Mouse (Mus musculus) heart, adult 18-20 months (tissue): ENCODE data around the gene Blzf1. TPM values are rescaled to one million over a fixed set of nuclear protein-coding genes. Genes with fewer than 3 reads are reported as not detected.

Experiments
- DNase-seq, 2 experiments: peaks; one replicate each; pipeline ENCODE4 v3.0.0; 2021 to 2022; ENCODE audit warnings: mixed read lengths in 1 of 2
- long read RNA-seq, 2 experiments: library from polyadenylated mRNA; stranded (forward); transcript quantifications; one replicate each; pipeline ENCODE4 v2.0.0; 2021
- total RNA-seq, 2 experiments: library from RNA; stranded (reverse); gene quantifications; 2 replicates each; pipeline ENCODE4 v1.2.3; 2021

Blzf1 gene
- total RNA-seq = 10 to 100 TPM; 21.6 to 23.6 TPM
- long read RNA-seq, experiment 1, transcript Blzf1-203 (7 exons, 2,430 nt) = major isoform, 7 of 9 reads
- long read RNA-seq, experiment 1, partial matches to known transcripts = 0 of 9 reads
- long read RNA-seq, experiment 1, other reads (novel, unspliced or antisense) = 1 of 9 reads
- long read RNA-seq, experiment 2, partial matches to known transcripts = 0 of 6 reads
- long read RNA-seq, experiment 2, other reads (novel, unspliced or antisense) = 2 of 6 reads

DNA sequence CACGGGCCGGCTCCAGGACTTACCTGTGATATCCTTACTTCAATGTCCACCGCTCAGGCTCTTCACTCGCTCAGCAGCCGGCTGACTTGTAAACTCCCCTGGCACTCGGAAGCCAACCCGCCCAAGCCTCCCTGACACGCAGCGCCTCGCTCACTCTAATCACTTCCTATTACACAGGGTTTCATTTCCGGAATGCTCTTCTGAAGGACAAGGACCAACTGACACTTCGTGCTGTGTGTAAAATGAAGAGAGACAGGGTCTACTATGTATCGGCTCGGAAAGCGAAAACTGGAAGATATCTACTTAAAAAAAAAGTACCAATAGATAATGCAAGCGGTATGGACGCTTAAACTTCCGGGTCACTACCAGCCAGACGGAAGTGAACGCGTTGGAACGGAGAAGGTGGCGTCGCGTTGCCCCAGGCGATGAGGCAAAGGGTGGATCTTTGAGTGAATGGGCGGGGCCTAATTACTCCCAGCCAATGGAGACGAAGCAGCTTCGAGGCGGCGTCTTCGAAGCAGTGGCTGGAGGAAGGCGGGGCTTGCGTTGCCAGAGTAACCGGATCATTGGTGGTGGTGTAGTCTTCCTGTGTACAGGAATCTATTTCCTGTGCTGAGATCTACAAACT, at the start of gene Blzf1:
TSS of gene Blzf1 (minus strand) at position 366 of the 628 bp plus-strand sequence.
- DNase-seq = peak; percentile 97 to 98

GRCm38 (mm10) chr1:164353443-164353842, 46.2 kb upstream of the Blzf1 start:
- DNase-seq = no peak

DNA sequence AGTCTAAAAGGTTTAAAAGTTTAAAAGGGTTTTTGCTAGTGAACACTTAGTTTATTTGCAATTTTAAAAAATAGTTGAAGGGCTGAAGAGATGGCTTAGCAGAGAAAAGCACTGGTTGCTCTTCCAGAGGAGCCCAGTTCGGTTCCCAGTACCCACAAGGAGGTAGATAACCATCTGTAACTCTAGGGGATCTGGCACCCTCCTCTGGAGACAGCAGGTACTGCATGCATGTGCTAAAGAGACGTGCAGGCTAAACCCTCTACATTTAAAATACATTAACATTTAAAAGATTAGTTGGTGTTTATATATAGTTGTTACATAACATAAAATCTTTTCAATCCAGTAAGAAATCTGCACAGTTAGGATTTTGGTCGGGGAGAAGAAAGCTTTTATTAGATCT, 34.9 kb upstream of the Blzf1 start:
- DNase-seq = peak in 1 of 2 experiments; percentile 27

DNA sequence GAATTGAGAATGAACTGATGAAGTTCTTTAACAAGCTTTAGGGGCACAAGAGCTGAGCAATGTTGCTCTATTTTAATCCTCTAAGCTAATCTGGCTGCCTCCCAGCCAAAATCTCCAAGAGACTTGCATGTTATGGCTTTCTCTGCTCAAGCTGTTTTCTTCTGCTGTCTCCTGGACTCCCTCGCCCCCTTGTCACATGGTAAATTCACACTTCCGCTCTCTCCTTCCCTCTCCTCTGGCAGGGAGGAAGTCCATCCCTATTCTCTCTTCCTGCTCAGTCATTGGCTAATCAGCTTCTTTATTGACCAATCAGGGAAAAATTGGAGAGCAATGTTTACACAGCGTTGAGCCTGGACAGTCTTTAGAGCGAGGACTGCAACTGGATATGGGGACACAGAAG, 28.6 kb upstream of the Blzf1 start:
- DNase-seq = peak in 1 of 2 experiments; percentile 15

GRCm38 (mm10) chr1:164335435-164335834, 28.1 kb upstream of the Blzf1 start:
- DNase-seq = no peak

GRCm38 (mm10) chr1:164332559-164332958, 25.3 kb upstream of the Blzf1 start:
- no peak for DNase-seq

DNA sequence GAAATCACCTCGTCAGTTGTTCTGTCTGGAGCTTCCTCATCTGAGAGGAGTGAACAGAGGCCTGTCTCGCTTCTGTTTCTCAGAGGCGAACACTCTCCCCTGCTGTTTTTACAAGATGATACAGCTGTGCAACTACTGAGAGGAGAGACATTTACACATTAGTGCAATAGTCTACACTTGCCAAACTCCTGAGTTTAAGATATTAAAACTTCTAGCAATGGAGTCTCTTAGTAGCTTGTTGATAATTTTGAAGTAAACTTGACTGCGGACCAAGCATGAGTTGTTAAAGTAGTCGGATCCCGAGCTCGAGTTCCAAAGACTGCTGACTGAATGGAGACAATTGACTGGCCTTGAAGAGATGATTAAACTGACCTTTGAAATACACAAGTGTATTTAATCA, 20.5 kb upstream of the Blzf1 start:
- DNase-seq = no peak

DNA sequence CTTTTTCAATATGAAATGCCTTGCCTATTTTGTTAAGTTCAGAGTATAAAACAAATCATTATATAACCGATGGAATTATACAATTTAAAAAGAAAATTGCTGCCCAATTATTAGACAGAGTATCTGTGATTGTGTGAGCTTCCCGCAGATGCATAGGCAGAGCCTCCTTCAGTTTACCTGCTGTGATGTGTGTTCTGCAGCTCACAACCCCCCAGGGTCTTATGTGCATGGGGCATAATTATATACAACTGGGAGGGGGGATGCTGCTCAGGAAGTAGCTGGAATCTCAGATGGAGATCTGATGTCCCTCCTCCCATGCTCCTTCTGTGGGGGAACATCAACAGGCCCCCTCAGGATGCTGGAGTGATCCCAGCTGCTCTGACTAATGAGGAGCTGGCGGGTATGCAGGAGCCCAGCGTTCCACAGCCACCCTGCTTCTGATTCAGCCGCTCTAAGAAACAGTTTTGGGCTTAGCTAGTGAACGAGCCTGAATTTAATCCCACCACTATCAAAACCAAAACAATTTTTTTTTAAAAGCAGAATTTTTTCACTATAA, 19.4 kb upstream of the Blzf1 start:
- no peak for DNase-seq

DNA sequence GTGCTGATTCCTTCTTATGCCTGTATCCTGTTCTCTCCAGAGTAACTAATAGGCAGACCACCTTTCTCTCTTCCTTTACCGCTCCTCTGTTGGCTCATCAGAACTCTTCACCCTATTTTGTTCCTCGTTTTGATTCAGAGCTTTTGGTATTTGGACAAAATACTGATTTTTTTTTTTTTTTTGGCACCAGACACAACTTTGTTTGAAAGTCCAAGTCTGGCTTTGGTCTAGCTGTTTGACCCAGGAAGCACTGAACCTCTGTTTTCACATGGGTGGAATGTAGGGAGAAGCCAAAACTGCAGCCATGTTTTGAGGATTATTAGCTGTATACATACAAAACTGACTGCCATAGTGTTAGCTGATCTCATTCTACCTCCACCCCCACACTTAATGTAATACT, 17.6 kb upstream of the Blzf1 start:
- no peak for DNase-seq

GRCm38 (mm10) chr1:164324221-164324620, 16.9 kb upstream of the Blzf1 start:
- DNase-seq = no peak

GRCm38 (mm10) chr1:164322987-164323650, 15.8 kb upstream of the Blzf1 start:
- DNase-seq = no peak

GRCm38 (mm10) chr1:164321408-164321807, 14.1 kb upstream of the Blzf1 start:
- DNase-seq = no peak

DNA sequence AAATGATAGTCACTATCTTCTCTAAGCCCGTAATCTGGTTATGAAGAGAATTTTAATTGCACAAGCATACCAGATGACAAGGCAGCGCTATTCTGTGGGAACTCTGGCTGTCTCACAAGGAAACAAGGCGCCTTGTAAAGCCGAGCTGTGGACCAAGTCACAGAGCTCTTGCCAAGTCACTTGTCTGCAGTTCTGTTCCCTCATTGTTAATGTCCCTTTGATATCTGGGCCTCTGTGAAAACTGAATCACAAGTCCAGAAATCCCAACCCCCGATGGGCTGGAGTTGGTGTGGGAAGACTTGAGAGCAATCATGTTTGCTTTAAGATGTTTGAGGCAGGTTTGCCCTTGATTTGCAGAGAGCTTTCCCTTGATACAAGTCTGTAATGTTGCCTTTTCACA, 13.4 kb upstream of the Blzf1 start:
- DNase-seq = peak in 1 of 2 experiments; percentile 41

DNA sequence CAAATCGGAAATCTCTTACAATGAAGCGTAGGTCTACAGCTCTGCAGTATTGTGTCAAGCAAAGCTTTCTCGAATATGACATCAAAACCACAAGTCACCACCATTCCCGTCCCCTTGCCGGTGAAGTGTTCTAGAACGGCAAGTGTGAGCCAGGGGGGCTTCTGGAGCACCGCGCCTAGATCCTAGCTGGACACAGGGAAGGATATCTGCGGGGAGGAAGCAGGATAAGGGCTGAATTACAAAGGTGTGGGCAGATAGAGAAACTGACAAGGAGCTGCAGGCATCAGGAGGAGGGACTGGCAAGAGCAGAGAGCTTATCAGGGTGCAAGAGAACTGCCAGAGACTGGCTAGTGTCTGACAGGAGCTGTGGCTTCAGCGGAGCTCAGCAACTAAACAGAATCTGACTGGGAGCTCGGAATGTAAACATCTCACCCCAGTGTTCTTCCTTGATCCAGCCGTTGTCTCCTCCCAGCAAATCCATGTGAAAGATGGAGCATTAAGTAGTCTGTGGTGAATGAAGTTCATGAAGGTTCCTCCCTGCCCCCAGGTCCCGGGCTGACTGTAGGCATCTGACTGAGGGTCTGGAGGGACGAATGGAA, 12.4 kb upstream of the Blzf1 start:
- DNase-seq = no peak

- DNase-seq = no peak
These were observed 11.2 kb upstream of the Blzf1 start for GRCm38 (mm10) chr1:164318474-164318873.

DNA sequence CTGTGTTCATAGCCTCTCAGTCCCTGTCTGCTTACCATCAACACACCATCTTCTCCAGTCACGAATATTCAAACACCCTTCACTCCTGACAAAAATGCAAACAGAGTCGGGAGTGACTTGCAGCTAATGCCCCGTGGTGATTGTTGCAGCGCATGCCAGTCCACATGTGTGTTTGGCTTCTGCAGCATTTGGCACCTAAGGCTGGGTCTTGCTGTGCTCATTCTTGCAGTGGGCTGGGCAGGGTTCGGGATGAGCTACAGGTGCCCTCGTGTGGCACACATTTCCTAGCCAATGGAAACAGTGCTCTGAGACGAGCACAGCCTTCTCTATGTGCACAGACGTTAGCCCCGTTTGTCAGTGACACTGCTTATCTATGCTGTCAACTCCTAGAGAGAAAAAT, 10.0 kb upstream of the Blzf1 start:
- no peak for DNase-seq

DNA sequence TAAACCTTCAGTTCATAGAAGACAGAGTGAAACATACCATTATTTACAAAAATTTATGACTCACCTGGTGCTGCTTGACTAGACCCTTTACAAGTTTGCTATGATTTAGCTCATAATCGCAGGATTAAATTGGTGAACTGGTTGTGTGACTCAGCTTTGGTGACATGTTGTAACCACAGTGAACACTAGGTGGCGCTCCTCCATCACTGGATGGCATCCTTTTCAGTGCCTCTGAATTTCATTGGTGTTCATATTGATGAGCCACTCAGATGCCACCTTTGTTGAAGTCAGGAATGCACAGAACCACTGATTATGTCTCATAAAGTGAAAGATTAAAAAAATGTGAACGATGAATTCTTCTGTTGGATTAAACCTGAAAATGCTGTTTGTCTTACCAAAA, 9.4 kb upstream of the Blzf1 start:
- peak; percentile 48 to 89 for DNase-seq

DNA sequence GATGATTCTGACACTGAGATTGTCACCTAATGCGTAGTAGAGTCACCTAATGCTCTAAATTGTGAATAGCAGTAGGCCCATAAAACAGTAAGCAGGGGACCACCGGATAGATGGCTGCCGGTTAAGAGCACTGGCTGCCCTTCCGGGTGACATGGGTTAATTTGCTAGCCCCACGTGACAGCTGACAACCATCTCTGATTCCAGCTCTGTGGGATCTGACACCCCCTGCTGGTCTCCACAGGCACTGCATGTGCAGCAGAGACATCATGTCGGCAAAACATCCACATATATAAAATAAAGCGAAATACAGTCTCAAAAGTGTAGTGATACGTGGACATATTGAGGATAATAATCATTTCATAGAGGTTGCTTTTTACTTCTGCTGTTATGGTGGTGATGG, 8.0 kb upstream of the Blzf1 start:
- DNase-seq = peak in 1 of 2 experiments; percentile 40

GRCm38 (mm10) chr1:164314085-164314484, 6.8 kb upstream of the Blzf1 start:
- DNase-seq = no peak

DNA sequence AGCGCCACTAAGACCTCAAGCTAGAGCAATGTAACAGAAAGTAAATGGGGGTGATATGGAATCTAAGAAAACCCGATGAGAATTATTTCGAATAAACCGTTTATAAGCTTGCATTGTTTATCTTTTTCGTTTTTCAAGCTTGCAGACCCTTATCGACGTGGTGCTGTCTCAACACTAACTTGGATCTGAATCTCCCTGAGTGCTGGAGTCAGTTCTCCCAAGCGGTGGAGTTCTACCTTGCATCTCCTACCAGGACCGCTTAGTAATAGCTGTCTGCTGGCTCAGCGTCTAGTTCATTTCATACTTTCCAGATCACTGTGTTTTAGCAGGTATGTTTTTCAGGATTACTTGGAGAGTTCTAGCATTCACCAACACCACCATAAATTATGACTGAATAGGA, 633 bp upstream of the Blzf1 start:
- DNase-seq = no peak

DNA sequence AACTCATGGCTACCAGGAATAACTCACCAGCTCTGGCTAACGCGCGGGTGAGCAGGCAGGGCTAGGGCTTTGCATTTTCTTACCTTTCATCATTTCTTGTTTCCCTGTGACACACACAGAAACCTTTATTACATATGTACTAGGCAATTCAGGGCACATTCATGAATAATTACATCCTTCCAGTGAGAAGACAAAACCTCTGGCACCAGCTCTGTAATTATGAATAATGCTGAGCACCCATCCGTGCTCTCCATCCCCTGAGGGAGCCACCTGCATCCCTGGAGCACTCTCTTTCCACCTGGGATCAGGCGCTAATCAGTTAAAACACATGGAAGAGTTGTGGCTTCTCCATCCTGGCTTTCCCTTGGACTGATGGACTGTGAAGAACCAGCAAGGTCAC, 3.5 kb downstream of the Blzf1 start, which contains the start of gene Nme7:
TSS of gene Nme7 (plus strand) at position 301 of the 400 bp plus-strand sequence.
- no peak for DNase-seq

GRCm38 (mm10) chr1:164301949-164302348, 5.3 kb downstream of the Blzf1 start:
- no peak for DNase-seq

GRCm38 (mm10) chr1:164296473-164296872, 10.8 kb downstream of the Blzf1 start:
- DNase-seq = no peak
